Mouse (Mus musculus) embryo, embryonic 9.5 days (tissue): Measurements from ENCODE around the gene Rapgef3.

Experiments
- DNase-seq: peaks from one replicate; pipeline ENCODE4 v3.0.0-alpha.2; 2017; ENCODE audit errors: extremely low spot score

Rapgef3 gene

GRCm38 (mm10) chr15:97773108-97773507 is 5.3 kb upstream of the Rapgef3 start:
- peak; percentile 45 for DNase-seq

- no peak for DNase-seq
Observed at GRCm38 (mm10) chr15:97770280-97770679, 2.5 kb upstream of the Rapgef3 start.

- peak; percentile 47 for DNase-seq
Observed at GRCm38 (mm10) chr15:97768192-97768591, 420 bp upstream of the Rapgef3 start.

GRCm38 (mm10) chr15:97766594-97767279 is 1.0 kb downstream of the Rapgef3 start:
- no peak for DNase-seq

GRCm38 (mm10) chr15:97766194-97766593 is 1.6 kb downstream of the Rapgef3 start:
- peak; percentile 43 for DNase-seq

GRCm38 (mm10) chr15:97765090-97765794 is 2.5 kb downstream of the Rapgef3 start:
- DNase-seq, result no peak

- no peak for DNase-seq
Observed at GRCm38 (mm10) chr15:97764532-97764931, 3.2 kb downstream of the Rapgef3 start.

GRCm38 (mm10) chr15:97763256-97764049 is 4.3 kb downstream of the Rapgef3 start:
- no peak for DNase-seq

- DNase-seq, result no peak
Observed at GRCm38 (mm10) chr15:97762733-97763132, 5.0 kb downstream of the Rapgef3 start.

- no peak for DNase-seq
Observed at GRCm38 (mm10) chr15:97761438-97761837, 6.3 kb downstream of the Rapgef3 start.

- no peak for DNase-seq
Observed at GRCm38 (mm10) chr15:97760952-97761351, 6.8 kb downstream of the Rapgef3 start.

GRCm38 (mm10) chr15:97760006-97760405 is 7.8 kb downstream of the Rapgef3 start:
- DNase-seq, result no peak

- DNase-seq, result no peak
Observed at GRCm38 (mm10) chr15:97755361-97755760, 12.4 kb downstream of the Rapgef3 start.

GRCm38 (mm10) chr15:97754476-97754875 is 13.3 kb downstream of the Rapgef3 start:
- DNase-seq, result no peak

- no peak for DNase-seq
Observed at GRCm38 (mm10) chr15:97752491-97752890, 15.3 kb downstream of the Rapgef3 start.

- no peak for DNase-seq
Observed at GRCm38 (mm10) chr15:97751676-97752075, 16.1 kb downstream of the Rapgef3 start.

- no peak for DNase-seq
Observed at GRCm38 (mm10) chr15:97750697-97751096, 17.1 kb downstream of the Rapgef3 start.

GRCm38 (mm10) chr15:97749841-97750240 is 17.9 kb downstream of the Rapgef3 start:
- no peak for DNase-seq

GRCm38 (mm10) chr15:97749397-97749796 is 18.4 kb downstream of the Rapgef3 start:
- DNase-seq, result no peak

- DNase-seq, result no peak
Observed at GRCm38 (mm10) chr15:97748964-97749363, 18.8 kb downstream of the Rapgef3 start.

- DNase-seq, result no peak
Observed at GRCm38 (mm10) chr15:97748309-97748708, 19.5 kb downstream of the Rapgef3 start.

GRCm38 (mm10) chr15:97747486-97747885 is 20.3 kb downstream of the Rapgef3 start:
- DNase-seq, result no peak
